Mouse (Mus musculus) retina, postnatal 1 day (tissue): ENCODE data around the gene Rassf8.

Source experiments
- DNase-seq: peaks from one replicate; pipeline ENCODE4 v3.0.0-alpha.2; 2012

Rassf8 gene

DNA sequence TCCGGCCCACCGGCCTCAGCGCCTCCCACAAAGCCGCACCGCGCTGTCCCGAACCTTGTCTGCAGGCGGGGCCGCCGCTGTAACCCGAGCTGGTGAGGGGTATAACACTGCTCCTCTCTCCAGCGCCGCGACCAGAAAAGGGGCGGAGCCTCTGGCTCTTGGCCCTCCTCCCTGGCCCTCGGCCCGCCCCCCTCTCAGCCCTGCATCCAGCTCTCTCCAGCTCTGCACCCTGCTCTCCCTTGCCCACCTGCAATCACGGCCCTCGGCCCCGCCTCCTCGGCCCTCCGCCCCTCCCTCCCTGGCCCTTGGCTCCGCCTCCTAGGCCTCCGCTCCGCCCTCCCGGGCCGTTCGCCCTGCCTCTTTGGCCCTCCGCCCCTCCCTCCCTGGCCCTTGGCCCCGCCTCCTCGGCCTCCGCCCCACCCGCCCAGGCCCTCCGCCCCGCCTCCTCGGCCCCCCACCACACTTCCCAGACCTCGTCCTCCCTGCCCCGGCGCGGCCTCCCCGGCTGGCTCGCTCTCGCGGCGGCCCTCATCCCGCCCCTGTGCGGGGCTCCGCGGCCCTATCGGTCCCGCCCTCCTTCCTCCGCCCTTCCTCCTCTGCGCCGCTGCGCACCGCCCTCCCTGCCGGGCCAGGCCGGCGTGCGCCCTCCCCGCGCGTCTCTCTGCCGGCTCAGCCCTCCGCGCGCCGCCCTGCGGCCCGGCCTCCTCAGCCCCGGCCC lies at the start of gene Rassf8:
Gene Rassf8, plus strand, starts transcription at position 617 of the 718 bp plus-strand sequence.
- DNase-seq, result peak; percentile 92

DNA sequence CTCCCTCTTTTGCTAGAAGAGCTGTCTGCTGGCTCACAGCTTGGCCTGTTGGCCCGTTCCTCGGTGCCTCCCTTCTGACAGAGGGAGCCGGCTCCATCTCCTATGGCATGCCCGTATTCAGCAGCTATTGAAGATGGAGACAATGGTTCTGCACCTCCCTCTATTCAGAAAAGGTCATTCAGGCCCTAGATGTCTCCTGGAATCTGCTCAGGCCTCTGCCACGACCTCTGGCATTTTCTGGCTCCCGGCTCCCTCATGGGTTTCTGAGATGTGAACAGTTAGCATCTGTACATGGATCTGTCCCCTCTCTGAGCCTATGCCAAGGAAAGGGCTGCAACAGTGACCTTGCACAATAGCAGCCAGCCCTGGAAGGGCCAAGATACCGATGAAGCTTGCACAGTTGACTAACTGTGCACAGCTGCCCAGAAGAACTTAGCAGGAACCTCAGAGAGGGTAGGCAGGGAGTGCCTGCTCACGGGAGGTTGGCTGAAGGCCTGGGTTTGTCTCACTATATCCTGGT lies 45.5 kb upstream of the Rassf8 start:
- DNase-seq, result no peak

DNA sequence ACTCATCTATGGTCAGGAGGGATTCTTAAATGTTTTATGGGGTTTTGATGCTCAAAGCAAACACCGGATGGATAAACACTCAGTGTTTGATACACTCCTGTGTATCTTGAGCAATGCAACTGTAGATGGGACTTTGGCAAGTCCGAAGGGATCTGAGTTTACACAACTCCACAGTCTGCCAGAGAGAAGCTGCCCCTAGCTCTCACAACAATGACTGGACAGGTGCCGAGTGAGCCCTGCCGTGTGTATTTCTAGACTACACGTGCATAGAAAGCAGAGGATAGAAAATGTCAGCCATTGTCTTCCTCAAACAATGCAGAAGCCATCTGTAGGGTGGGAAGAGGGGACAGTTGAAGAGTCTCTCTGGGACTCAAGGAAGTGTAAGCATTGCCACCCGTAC lies 42.9 kb upstream of the Rassf8 start:
- DNase-seq, result no peak

DNA sequence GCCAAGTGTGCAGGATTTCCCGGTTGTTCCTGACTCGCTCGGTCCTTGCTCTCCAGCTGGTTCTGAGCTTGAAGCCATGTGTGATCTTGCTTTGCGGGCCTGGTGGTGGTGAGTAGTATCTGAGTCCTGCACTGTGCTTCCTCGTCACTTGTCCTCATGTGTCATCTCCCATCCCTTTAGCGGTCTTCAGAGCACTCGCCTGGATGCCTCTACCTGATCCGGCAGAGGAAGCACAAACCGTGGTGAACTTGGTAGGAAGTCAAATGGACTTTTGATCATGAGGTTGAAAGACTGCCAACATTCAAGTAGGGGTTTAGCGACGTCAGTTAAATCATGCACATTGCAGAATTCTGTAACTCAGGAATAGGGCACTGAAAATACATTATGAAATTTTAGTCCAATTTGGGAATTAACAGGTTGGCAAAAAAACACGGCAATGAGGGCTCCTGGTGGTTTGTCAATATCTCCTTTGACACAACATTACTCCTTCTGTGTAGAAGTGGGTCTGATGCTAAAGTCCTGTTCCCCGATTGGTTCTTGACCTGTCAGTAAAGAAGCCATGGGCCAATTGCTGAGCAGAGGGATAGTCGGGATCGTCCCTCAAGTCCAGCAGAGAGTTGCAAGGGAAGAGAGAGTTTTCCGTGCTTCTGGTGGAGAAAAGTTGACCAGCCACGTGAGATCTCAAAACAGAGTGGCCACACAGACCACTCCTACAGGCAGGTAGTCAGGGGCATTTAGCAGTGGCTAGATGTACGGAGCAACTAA lies 36.4 kb upstream of the Rassf8 start:
- DNase-seq, result no peak

DNA sequence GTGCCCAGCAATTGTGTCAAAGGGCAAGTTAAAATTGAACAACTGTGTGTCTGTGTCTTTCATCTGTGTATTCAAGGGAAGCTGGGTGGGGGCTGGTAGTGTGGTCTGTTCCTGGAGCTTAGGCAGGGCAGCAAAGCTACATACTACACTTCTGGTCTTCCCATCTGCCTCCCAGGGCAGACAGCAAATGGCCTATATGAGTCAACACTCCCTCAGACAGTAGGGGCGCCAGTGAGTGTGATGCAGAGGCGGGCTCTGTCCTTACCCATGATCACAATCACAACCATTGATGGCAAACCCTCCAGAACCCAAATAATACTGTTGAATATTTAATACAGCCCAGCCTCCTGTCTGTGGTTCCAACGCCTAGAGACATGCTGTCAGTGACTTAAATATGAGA lies 35.8 kb upstream of the Rassf8 start:
- no peak for DNase-seq

DNA sequence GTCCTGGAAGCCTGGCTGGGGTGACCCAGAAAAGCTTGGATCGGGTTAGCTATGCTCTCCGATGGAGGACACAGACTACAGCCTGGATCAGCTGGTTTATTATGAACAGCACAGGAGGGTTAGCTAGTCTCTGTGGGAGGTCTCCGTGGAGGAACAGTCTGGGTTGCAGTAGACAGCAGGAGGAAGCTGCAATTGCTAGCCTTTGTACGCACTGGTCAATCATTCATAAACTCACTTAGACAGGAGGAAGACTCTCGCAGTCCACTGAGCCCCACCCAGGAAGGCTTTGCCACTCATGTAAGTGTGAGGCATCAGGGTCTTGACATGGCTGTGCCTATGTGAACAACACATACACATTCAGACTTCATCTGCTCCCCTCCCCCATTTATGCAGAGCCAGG lies 35.2 kb upstream of the Rassf8 start:
- no peak for DNase-seq

DNA sequence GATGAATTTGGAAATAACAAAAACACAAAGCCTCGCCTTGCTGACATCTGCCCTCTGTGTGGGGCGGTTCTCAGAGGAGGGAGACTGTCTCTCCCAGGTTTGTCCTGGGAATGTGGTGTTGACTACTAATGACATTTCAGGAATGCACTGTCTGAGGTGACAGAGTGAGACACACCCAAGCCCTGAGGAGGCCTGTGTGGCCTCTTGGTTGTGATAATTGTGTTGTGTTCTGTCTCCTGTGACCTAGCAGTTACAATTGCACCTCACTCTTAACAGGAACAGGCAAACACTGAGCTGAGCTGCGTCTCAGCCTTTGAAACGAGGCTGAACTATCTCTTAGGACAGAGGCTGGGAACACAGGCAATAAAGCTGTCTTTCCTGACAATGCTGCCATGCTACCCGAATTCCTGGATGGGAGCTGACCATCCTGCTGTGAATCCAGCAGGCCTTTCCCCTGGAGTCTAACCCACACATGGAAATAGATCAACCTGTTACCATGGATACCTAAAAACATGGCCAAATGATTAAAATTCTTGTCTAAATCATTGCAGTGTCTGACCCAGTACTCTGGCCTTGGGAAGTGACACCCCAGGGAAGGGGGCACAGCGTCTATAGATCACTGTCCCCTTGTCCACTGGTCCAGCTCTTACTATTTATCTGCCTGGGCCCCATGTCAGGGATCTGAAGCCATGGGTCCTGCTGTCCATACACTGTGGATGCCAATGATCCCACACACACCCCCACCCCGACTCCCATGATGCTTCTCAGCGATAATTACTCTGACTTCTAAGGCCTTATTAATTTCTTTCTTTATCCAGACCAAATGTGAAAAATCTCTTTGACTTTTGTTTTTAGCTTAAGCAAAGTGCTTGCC lies 33.1 kb upstream of the Rassf8 start:
- DNase-seq, result no peak

DNA sequence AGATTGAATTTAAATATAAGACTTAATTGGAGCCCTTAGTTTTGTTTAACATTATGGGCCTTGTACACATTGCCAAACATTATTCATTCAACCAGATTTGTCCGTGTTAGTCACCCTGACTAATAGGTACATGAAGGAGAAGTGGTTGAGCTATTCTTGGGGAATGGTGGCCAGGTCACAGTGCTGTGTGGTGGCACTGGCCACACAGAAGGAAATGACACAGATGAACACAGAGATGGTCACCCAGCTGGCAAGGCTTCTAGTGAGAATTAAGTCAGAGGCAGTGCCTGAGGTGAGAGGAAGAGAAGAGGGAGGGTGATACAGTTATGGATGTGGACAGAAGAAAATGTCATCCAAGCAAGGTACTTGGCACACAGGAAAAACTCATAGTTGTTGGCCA lies 32.4 kb upstream of the Rassf8 start:
- no peak for DNase-seq

DNA sequence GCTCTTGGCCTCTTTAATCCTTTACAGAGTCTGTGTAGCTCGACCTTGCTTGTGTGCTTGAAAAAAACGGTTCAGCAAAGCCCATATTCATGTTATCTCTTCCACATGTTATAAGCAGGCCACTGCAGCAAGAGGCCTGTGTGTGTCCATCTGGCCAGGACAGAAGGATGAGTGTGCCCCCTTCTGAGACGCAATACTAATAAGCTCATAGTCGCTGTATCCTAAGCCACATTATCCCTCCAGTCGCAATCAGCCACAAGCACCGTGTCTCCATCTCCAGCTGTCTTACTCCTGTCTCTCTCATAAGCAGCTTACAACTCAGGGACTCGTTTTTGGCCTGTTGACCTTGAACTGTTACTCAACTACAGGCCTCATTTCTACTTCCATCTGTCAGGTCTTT lies 24.0 kb upstream of the Rassf8 start:
- peak; percentile 90 for DNase-seq

DNA sequence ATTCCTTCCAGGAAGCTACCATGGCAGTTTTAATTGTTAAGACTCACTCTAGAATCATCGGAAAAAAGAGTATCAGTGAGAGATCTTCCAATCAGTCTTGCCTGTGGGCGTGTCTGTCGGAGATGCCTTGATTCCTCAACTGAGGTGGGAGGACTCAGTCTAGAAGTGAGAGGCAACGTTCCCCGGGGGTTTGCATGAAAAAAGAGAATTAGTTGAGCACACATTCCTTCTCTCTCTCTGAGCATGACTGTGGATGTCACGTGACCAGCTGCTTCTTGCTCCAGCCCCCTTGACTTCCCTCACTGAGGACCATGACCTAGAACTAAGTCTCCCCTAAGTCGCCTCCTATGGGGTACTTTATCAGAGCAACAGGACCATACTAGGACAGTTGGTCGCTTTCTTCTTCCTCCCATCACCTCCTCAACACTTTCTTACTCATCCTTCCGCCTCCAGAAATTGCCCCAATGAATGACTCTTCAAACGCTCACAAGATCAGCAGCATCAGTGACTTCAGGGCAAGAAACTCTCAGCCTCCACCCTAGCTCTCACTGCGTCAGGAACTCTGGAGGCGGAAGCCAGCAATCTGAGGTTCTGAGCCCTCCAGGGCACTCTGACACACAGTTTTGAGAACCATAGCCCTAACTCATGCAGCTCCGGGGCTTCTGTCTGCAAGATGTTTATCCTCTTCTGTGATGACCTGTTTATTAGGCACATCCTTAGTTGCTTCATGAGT lies 23.3 kb upstream of the Rassf8 start:
- no peak for DNase-seq

DNA sequence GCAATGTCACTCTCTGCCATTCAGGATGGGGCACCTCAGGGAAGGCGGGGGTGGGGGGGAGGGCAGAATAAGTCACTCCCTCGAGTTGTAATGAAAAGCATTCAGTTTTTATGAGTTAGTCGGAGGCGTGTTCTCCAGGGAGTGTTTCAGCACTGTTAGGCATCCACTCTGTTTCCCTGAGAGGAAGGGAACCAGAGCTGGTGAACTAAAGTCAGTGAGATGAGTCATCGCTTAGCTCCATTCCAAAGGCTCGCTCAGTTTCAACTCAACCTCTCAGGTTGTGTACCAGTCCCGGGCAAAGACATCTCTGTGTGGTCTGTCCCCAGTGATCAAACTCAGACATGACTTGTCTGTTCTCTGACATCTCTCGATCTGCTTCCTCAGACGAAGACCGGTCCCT lies 20.7 kb upstream of the Rassf8 start:
- no peak for DNase-seq

DNA sequence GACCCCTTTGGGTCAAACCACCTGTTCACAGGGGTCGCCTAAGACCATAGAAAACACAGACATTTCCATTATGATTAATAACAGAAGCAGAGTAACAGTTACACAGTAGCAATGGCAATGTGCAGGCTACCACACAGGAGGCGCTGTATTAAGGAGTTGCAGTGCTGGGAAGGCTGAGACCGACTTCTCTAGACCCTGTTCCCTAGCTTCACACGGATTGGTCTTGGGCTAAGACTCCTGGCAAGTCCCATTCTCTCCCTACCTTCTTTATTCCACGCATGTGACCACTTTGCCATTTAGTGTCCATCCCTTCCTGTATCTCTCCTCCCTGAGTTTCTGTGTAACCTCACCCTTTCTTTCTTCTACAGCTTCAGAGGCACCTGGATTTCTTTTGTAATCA lies 19.6 kb upstream of the Rassf8 start:
- no peak for DNase-seq

DNA sequence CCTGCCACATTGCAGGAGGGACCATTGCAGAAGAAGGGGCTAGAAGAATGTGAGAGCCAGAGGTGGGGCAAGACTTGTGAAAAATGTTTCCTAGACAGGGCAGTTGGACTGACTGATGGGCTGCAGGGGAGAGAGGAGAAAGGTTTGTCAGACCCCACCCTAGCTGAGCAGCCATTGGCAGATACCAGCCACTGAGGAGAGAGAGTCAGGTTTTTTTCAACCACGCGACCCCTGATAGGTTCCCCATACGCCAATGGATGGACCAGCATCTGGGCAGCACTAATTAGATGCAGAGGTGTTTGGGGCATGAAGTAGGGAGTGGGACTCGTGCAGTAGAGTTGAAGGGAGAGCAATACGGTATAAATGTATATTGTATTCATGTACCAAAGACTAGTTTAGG lies 13.7 kb upstream of the Rassf8 start:
- DNase-seq, result no peak

DNA sequence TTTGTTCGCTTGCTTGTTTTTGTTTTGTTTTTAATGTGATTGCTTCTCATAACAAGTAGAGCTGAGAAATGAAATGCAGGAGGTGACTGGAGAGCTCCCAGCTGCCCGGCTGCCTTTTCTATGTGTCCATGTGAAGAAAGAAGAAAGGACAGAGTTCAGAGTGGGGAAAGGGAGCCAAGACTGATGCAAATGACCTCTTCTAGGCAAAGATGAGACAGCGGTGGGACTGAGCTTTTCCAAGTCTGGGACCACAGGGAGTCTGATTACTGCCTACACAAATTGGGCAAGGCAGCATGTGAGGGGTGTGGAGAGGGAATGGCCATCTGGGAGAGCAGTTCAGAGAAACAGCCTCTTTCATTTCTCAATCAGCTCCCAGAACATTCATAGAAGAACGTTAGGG lies 13.3 kb upstream of the Rassf8 start:
- no peak for DNase-seq

DNA sequence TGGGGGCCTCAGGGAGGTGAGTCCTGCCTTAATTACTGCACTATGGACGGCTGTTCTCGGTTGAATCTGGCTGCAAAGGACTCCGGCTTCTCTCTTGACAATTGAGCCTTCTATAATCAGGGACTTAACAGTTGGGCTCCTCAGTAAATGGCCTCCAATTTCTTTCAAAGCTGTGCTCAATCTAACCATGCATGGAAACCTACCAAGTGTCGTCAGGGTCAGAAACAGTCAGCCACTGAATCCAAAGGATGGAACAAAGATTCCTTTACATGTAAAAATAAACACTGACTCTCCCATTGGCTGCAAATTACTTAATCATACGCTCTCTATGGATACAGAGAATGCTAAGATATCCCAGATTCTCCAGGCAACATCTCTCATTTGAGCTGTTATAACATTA lies 12.6 kb upstream of the Rassf8 start:
- peak; percentile 25 for DNase-seq

DNA sequence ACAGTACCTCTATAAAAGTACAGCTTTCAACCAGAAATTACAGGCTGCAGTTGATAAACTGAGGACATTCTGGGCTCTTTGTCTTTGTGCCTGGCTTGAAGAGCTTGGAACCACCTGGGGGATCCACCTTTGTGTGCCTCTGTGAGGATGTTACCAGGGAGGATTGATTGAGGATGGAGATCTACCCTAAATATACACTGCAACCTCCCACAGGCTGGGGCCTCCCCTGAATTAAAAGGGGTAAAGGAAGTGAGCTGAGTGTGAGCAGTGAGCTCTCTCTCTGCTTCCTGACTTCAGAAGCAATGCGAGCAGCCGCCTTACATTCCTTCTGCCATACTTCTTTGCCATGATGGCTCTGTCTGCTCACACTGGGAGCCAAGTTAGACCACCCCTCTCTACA lies 10.4 kb upstream of the Rassf8 start:
- no peak for DNase-seq

DNA sequence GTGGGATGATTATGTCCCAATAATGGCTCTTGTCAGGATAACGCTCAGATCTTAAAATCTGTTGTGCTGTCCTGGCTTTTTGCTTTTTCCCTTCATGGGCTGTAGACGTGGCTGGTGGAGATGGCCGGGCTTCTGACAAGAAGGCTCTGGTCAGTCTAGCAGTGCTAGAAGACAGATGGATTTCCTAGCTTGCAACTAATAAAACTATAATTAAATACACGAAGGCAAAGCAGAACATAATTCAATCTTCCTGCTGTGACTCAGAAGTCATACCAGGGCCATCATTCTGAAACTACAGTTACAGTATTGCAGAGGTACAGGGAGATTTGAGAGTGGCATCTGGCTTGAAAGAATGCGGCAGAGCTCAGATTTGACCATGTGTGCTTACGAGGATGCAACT lies 7.3 kb upstream of the Rassf8 start:
- DNase-seq, result no peak

DNA sequence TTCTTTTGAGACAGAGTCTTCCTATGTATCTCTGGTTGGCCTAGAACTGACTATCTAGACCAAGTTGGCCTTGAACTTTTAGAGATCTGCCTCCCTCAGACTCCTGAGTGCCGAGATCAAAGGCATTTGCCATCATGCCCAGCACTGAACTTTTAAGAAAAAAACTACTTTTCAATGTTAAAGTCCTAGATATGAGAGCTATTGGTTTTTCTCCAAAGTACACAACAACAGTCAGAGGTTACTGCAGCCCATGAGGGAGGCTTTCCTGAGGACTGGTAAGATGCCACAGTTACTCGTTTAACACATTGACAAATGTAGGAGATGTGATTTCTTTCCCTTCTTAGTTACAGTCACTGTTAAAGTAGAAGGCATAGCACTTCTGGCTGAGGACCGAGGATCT lies 6.5 kb upstream of the Rassf8 start:
- DNase-seq, result no peak

DNA sequence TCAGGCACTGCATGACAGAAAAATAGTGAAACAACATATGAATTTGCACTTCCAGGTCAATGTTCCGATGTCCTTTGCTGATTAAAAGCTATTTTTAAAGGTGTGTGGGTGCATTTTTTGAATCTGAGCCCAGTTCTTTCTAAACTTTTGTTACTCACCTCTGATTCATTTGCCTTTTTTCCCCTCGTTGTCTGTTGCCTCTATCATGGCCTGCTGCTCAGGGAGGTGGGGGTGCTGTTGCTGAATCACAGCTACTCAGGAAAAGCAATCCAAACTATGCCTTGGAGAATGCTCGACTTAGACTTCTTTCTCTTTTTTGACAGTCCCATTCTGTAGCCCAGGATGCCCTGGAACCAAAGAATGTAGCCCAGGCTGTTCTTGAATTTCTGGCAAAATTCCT lies 1.3 kb upstream of the Rassf8 start:
- no peak for DNase-seq

DNA sequence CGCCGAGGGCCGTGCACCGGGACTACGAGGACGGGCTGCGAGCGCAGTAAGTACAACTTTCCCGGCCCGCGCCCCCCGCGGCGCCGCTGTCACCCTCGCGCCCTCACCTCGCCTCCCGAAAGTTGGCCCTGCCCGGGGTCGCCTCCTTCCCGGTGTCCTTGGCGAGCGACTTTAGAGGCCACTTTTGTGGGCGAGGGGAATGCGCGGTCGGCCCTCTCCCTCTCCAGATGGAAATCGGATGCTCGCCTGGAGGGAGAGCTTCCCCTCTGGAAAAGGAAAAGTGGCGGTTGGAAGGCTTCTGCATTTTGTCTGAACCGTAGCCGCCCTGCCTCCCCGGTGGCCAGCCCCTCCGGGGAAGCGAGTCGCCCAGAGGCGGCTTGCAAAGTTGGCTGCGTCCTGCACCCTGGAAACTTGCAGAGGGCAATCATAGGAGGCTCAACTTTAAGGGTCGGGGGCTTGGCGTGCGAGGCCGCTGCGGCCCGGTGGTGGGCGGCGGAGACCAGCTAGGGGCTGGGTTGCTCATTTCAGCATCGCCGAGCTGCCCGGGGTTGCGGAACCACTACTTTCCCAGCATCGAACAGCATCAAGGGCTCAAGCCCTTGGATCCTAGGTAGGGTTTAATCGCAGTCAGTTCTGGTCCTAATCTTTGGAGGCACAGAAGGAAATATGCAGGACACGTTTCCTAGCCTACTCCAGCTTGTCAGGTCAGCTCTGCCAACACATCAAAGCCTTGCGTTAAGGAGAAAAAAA lies 548 bp downstream of the Rassf8 start:
- peak; percentile 55 for DNase-seq

DNA sequence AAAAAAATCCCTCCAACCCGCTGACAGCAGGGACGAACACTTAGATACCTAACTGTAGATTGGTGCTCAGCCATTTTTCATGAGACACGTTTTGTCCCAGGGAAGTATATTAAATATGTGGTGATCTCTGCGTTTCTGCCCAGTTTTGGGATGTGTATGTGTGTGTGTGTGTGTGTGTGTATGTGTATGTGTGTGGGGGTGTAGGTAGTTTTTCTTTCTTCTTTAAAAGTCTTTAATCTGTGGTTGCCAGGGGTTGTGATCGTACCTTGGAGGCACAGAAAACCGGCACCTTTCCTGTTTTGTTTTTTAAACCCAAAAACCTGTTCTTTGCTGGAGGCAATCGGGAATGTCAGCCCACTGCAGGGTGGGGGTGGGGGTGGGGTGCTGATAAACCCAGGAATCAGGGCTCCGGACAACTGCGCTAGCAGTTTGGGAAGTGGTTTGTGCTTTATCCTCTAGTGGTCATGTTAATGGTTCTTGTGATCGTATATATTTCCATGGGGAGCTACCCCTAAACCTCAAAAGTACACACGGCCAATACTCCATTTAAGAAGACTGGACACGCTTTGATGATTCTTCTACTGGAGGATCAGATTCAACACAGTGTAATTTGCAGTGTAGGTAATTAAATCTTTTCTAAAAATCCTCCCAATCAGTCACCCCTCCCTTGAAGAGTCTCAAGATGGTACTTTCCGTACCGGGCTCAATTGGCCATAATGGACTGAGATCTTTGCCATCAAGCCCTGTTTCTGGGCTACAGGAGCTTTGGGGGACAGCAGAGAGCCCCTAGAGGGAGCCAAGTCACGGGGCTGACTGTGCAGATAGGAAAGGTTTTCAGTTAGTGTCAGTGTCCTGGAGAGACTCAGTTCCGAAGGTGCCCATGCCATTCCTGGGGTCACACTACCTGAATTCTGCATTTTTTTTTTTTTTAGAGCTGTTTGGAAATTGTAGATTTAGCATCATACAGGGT lies 1.4 kb downstream of the Rassf8 start:
- peak; percentile 44 for DNase-seq
